Mouse (Mus musculus) liver, adult 2 months (tissue): ENCODE data around the gene Lrr1. TPM values are rescaled to one million over a fixed set of nuclear protein-coding genes. Genes with fewer than 3 reads are reported as not detected.

Experiments used
- DNase-seq: peaks from one replicate; pipeline ENCODE4 v3.0.0-alpha.2; 2011; ENCODE audit warnings: low read depth, low spot score; ENCODE audit errors: extremely low read depth
- H3K27ac ChIP-seq: fragments of 200-500 bp; replicated peaks from 2 replicates; pipeline ENCODE4 v1.5.1; 2012; ENCODE audit warnings: low read depth, mild to moderate bottlenecking, control low read depth, inconsistent platforms, low read length; ENCODE audit not compliant: insufficient read depth
- H3K27me3 ChIP-seq: fragments of 200-500 bp; 2 replicates; pipeline ENCODE4 v1.6.1; 2012; ENCODE audit warnings: mild to moderate bottlenecking, moderate library complexity, low read length, inconsistent platforms; ENCODE audit not compliant: control insufficient read depth, insufficient read depth
- H3K36me3 ChIP-seq: fragments of 200-500 bp; 2 replicates; pipeline ENCODE4 v1.6.1; 2012; ENCODE audit warnings: low read length, inconsistent platforms; ENCODE audit not compliant: control insufficient read depth, insufficient read depth
- H3K4me1 ChIP-seq: fragments of 200-500 bp; 2 replicates; pipeline ENCODE4 v1.6.1; 2011; ENCODE audit warnings: low read length; ENCODE audit not compliant: control insufficient read depth, insufficient read depth
- H3K4me3 ChIP-seq: fragments of 200-500 bp; 2 replicates; pipeline ENCODE4 v1.5.1; 2011; ENCODE audit warnings: low read depth, mild to moderate bottlenecking, control low read depth, low read length, moderate library complexity; ENCODE audit not compliant: insufficient read depth
- H3K79me2 ChIP-seq: fragments of 200-500 bp; 2 replicates; pipeline ENCODE4 v1.6.1; 2012; ENCODE audit warnings: inconsistent platforms, mild to moderate bottlenecking, low read length, moderate library complexity; ENCODE audit not compliant: control insufficient read depth, insufficient read depth
- H3K9ac ChIP-seq: fragments of 200-500 bp; 2 replicates; pipeline ENCODE4 v1.6.1; 2012; ENCODE audit warnings: low read depth, mild to moderate bottlenecking, control low read depth, inconsistent platforms, low read length
- CTCF ChIP-seq: fragments of 200-500 bp; IDR thresholded peaks from 2 replicates; pipeline ENCODE4 v1.5.1; 2011; ENCODE audit warnings: low read depth, low read length, control low read depth
- POLR2A ChIP-seq: fragments of 200-500 bp; IDR thresholded peaks from 2 replicates; pipeline ENCODE4 v1.6.1; 2011; ENCODE audit warnings: low read length, control low read depth; ENCODE audit not compliant: insufficient read depth; ENCODE audit errors: extremely low read depth
- WGBS: fragments of 180-500 bp; shearing (Covaris S2); methylation state at CpG from one replicate; pipeline ENCODE4 v1.1.7; 2018; 5-methylcytosine and 5-hydroxymethylcytosine counted together
- polyA plus RNA-seq: library from polyadenylated mRNA; depleted of rRNA; stranded (reverse); fragments of >200 nt; gene quantifications from 2 replicates; pipeline ENCODE4 v1.2.3, GENCODE M21; 2012
- total RNA-seq: library from RNA; depleted of rRNA; stranded (reverse); fragments of >200 nt; gene quantifications from 2 replicates; pipeline ENCODE4 v1.2.3, GENCODE M21; 2014

Lrr1 gene
- total and polyA plus RNA-seq, 2 experiments = not detected

GRCm38 (mm10) chr12:69190522-69190921 is 21.9 kb downstream of the Lrr1 start:
- Histone ChIP-seq H3K9ac (no peak overlapping the region), H3K27me3 (no peaks in the 10 kb centered on the region), H3K79me2 (peaks cover under 1% of the 10 kb centered on the region; the same call in 1 of the 2 replicates), H3K4me1 (peaks cover 10% of the 10 kb centered on the region), H3K36me3 (no peaks in the 10 kb centered on the region; the same call in 1 of the 2 replicates), H3K4me3 (no peak overlapping the region), H3K27ac (no peak overlapping the region)
- WGBS = 97% methylated on average over 1 of the region's 1 CpGs
- DNase-seq = no peak
- no peak for TF ChIP-seq POLR2A
- 0 out of 2 replicates have a peak, but pooled peaks have one; percentile 2 for TF ChIP-seq CTCF

GRCm38 (mm10) chr12:69191396-69191795 is 22.8 kb downstream of the Lrr1 start:
- H3K9ac ChIP-seq = no peak overlapping the region
- TF ChIP-seq CTCF (no peak), POLR2A (no peak)
- no peak overlapping the region for H3K27ac ChIP-seq
- H3K79me2 ChIP-seq = no peaks in the 10 kb centered on the region; the same call in 1 of the 2 replicates
- DNase-seq = no peak
- no peaks in the 10 kb centered on the region; the same call in 1 of the 2 replicates for H3K36me3 ChIP-seq
- no peaks in the 10 kb centered on the region for H3K27me3 ChIP-seq
- H3K4me3 ChIP-seq = no peak overlapping the region
- H3K4me1 ChIP-seq = peaks cover 10% of the 10 kb centered on the region
- WGBS = 87% methylated on average over 5 of the region's 5 CpGs

GRCm38 (mm10) chr12:69192637-69193036 is 24.0 kb downstream of the Lrr1 start:
- DNase-seq = no peak
- H3K27ac ChIP-seq = no peak overlapping the region
- TF ChIP-seq POLR2A = no peak
- H3K9ac ChIP-seq = no peak overlapping the region
- no peaks in the 10 kb centered on the region; the same call in 1 of the 2 replicates for H3K36me3 ChIP-seq
- peaks cover 2% of the 10 kb centered on the region for H3K4me1 ChIP-seq
- no peaks in the 10 kb centered on the region for H3K27me3 ChIP-seq
- peaks cover 4% of the 10 kb centered on the region; the same call in 1 of the 2 replicates for H3K79me2 ChIP-seq
- no peak overlapping the region for H3K4me3 ChIP-seq
- 91% methylated on average over 2 of the region's 2 CpGs for WGBS

GRCm38 (mm10) chr12:69196444-69197377 is 28.1 kb downstream of the Lrr1 start, which contains the start of gene Gm49383:
Gene Gm49383, minus strand, starts transcription at chr12:69197104.
- peak within 1 kb of the TSS; percentile 98 for H3K9ac ChIP-seq
- under 1% methylated on average over 75 of the region's 75 CpGs for WGBS
- DNase-seq = peak; percentile 58
- H3K27me3 ChIP-seq = no peaks in the 10 kb centered on the region
- peaks cover 7% of the 10 kb centered on the region for H3K36me3 ChIP-seq
- H3K4me1 ChIP-seq = peaks cover 5% of the 10 kb centered on the region; the same call in 1 of the 2 replicates
- H3K4me3 ChIP-seq = peak within 1 kb of the TSS; percentile 93
- peaks cover 4% of the 10 kb centered on the region; the same call in 1 of the 2 replicates for H3K79me2 ChIP-seq
- TF ChIP-seq CTCF = no peak
- TF ChIP-seq POLR2A = peak; percentile 85
- peak within 1 kb of the TSS; percentile 84 for H3K27ac ChIP-seq

GRCm38 (mm10) chr12:69197378-69198163 is 29.0 kb downstream of the Lrr1 start:
- peaks cover 4% of the 10 kb centered on the region; the same call in 1 of the 2 replicates for H3K79me2 ChIP-seq
- WGBS = under 1% methylated on average over 92 of the region's 94 CpGs
- DNase-seq = peak; percentile 35
- H3K9ac ChIP-seq = peak overlapping the region; percentile 98
- H3K27ac ChIP-seq = peak overlapping the region; percentile 84
- no peak for TF ChIP-seq POLR2A
- TF ChIP-seq CTCF = no peak
- peaks cover 5% of the 10 kb centered on the region; the same call in 1 of the 2 replicates for H3K4me1 ChIP-seq
- H3K27me3 ChIP-seq = no peaks in the 10 kb centered on the region
- peak overlapping the region; percentile 93 for H3K4me3 ChIP-seq
- peaks cover 7% of the 10 kb centered on the region for H3K36me3 ChIP-seq
